Mouse (Mus musculus): ENCODE results near the gene F830045P16Rik. TPM values are rescaled to one million over a fixed set of nuclear protein-coding genes. Genes with fewer than 3 reads are reported as not detected.
A peak's percentile ranks its signal among the peaks of the same experiment; 100 is the strongest.

Gene F830045P16Rik
- polyA plus RNA-seq, 1 experiment from 2014 or later: not detected

- no peak overlapping the region for H3K4me3 ChIP-seq (ENCODE audit: low read depth, low read length)
- DNase-seq (ENCODE audit: low spot score): no peak
- 19% methylated on average over 14 of the region's 14 CpGs for WGBS
- H3K36me3 ChIP-seq (ENCODE audit: insufficient read depth, low read length): no peaks in the 10 kb centered on the region
- no peak for ATAC-seq
- H3K4me2 ChIP-seq (replicated peaks; ENCODE audit: low read depth, low read length): no peak overlapping the region
- no peak overlapping the region for H3K9ac ChIP-seq (replicated peaks; ENCODE audit: low read depth)
- no peaks in the 10 kb centered on the region for H3K9me3 ChIP-seq (ENCODE audit: low read length)
- TF ChIP-seq CTCF (IDR thresholded peaks at IDR 0.05): no peak
- TF ChIP-seq EP300 (IDR thresholded peaks at IDR 0.05): no peak
- H3K27me3 ChIP-seq (replicated peaks; ENCODE audit: insufficient read depth, low read length): no peaks in the 10 kb centered on the region
- no peak overlapping the region for H3K27ac ChIP-seq (ENCODE audit: low read length)
- H3K4me1 ChIP-seq (ENCODE audit: insufficient read depth, low read depth, low read length): no peaks in the 10 kb centered on the region
Measured at GRCm38 (mm10) chr2:129529297-129530209, 6.8 kb downstream of the F830045P16Rik start.

GRCm38 (mm10) chr2:129527916-129528315 lies 8.5 kb downstream of the F830045P16Rik start:
- no peak for ATAC-seq
- WGBS: 84% methylated on average over 4 of the region's 4 CpGs

GRCm38 (mm10) chr2:129526322-129526721 lies 10.1 kb downstream of the F830045P16Rik start:
- TF ChIP-seq CTCF (IDR thresholded peaks at IDR 0.05): no peak
- no peak for TF ChIP-seq EP300 (IDR thresholded peaks at IDR 0.05)
- Histone ChIP-seq H3K4me1 (ENCODE audit: insufficient read depth, low read depth, low read length) (no peaks in the 10 kb centered on the region), H3K36me3 (ENCODE audit: insufficient read depth, low read length) (no peaks in the 10 kb centered on the region), H3K9ac (replicated peaks; ENCODE audit: low read depth) (no peak overlapping the region), H3K27me3 (replicated peaks; ENCODE audit: insufficient read depth, low read length) (no peaks in the 10 kb centered on the region), H3K4me3 (ENCODE audit: low read depth, low read length) (no peak overlapping the region), H3K4me2 (replicated peaks; ENCODE audit: low read depth, low read length) (no peak overlapping the region), H3K9me3 (ENCODE audit: low read length) (no peaks in the 10 kb centered on the region), H3K27ac (ENCODE audit: low read length) (no peak overlapping the region)
- DNase-seq (ENCODE audit: low spot score) (no peak), ATAC-seq (no peak)
- 46% methylated on average over 4 of the region's 4 CpGs for WGBS

More at GRCm38 (mm10) chr2:129527916-129528315, 8.5 kb downstream of the F830045P16Rik start:
- H3K4me1 ChIP-seq (ENCODE audit: insufficient read depth, low read depth, low read length): no peaks in the 10 kb centered on the region
- no peak overlapping the region for H3K9ac ChIP-seq (replicated peaks; ENCODE audit: low read depth)
- TF ChIP-seq CTCF (IDR thresholded peaks at IDR 0.05) (no peak), EP300 (IDR thresholded peaks at IDR 0.05) (no peak)
- no peaks in the 10 kb centered on the region for H3K27me3 ChIP-seq (replicated peaks; ENCODE audit: insufficient read depth, low read length)
- no peaks in the 10 kb centered on the region for H3K36me3 ChIP-seq (ENCODE audit: insufficient read depth, low read length)
- no peak overlapping the region for H3K4me2 ChIP-seq (replicated peaks; ENCODE audit: low read depth, low read length)
- no peak overlapping the region for H3K4me3 ChIP-seq (ENCODE audit: low read depth, low read length)
- no peaks in the 10 kb centered on the region for H3K9me3 ChIP-seq (ENCODE audit: low read length)
- no peak overlapping the region for H3K27ac ChIP-seq (ENCODE audit: low read length)
- DNase-seq (ENCODE audit: low spot score): no peak

- no peak overlapping the region for H3K9ac ChIP-seq (replicated peaks; ENCODE audit: low read depth)
- no peaks in the 10 kb centered on the region for H3K4me1 ChIP-seq (ENCODE audit: insufficient read depth, low read depth, low read length)
- no peak for ATAC-seq
- no peaks in the 10 kb centered on the region for H3K36me3 ChIP-seq (ENCODE audit: insufficient read depth, low read length)
- H3K4me3 ChIP-seq (ENCODE audit: low read depth, low read length): no peak overlapping the region
- no peaks in the 10 kb centered on the region for H3K27me3 ChIP-seq (replicated peaks; ENCODE audit: insufficient read depth, low read length)
- DNase-seq (ENCODE audit: low spot score): no peak
- no peaks in the 10 kb centered on the region for H3K9me3 ChIP-seq (ENCODE audit: low read length)
- TF ChIP-seq CTCF (IDR thresholded peaks at IDR 0.05) (no peak), EP300 (IDR thresholded peaks at IDR 0.05) (no peak)
- H3K27ac ChIP-seq (ENCODE audit: low read length): no peak overlapping the region
- no peak overlapping the region for H3K4me2 ChIP-seq (replicated peaks; ENCODE audit: low read depth, low read length)
Measured at GRCm38 (mm10) chr2:129525644-129526043, 10.8 kb downstream of the F830045P16Rik start.

GRCm38 (mm10) chr2:129518526-129518925 lies 17.9 kb downstream of the F830045P16Rik start:
- TF ChIP-seq CTCF (IDR thresholded peaks at IDR 0.05): no peak
- no peak for TF ChIP-seq EP300 (IDR thresholded peaks at IDR 0.05)
- H3K4me3 ChIP-seq (ENCODE audit: low read depth, low read length): no peak overlapping the region
- no peaks in the 10 kb centered on the region for H3K27me3 ChIP-seq (replicated peaks; ENCODE audit: insufficient read depth, low read length)
- no peak for DNase-seq (ENCODE audit: low spot score)
- no peaks in the 10 kb centered on the region for H3K4me1 ChIP-seq (ENCODE audit: insufficient read depth, low read depth, low read length)
- no peak for ATAC-seq
- no peaks in the 10 kb centered on the region for H3K36me3 ChIP-seq (ENCODE audit: insufficient read depth, low read length)
- H3K9me3 ChIP-seq (ENCODE audit: low read length): no peaks in the 10 kb centered on the region
- no peak overlapping the region for H3K9ac ChIP-seq (replicated peaks; ENCODE audit: low read depth)
- WGBS: 79% methylated on average over 3 of the region's 3 CpGs
- no peak overlapping the region for H3K4me2 ChIP-seq (replicated peaks; ENCODE audit: low read depth, low read length)
- no peak overlapping the region for H3K27ac ChIP-seq (ENCODE audit: low read length)

- H3K4me3 ChIP-seq (ENCODE audit: low read depth, low read length): no peak overlapping the region
- TF ChIP-seq EP300 (IDR thresholded peaks at IDR 0.05) (no peak), CTCF (IDR thresholded peaks at IDR 0.05) (no peak)
- no peaks in the 10 kb centered on the region for H3K36me3 ChIP-seq (ENCODE audit: insufficient read depth, low read length)
- H3K27me3 ChIP-seq (replicated peaks; ENCODE audit: insufficient read depth, low read length): no peaks in the 10 kb centered on the region
- WGBS: 43% methylated on average over 16 of the region's 16 CpGs
- no peaks in the 10 kb centered on the region for H3K4me1 ChIP-seq (ENCODE audit: insufficient read depth, low read depth, low read length)
- ATAC-seq (peak; percentile 66), DNase-seq (ENCODE audit: low spot score) (peak; percentile 45)
- H3K9ac ChIP-seq (replicated peaks; ENCODE audit: low read depth): no peak overlapping the region
- H3K4me2 ChIP-seq (replicated peaks; ENCODE audit: low read depth, low read length): no peak overlapping the region
- no peak overlapping the region for H3K27ac ChIP-seq (ENCODE audit: low read length)
- H3K9me3 ChIP-seq (ENCODE audit: low read length): no peaks in the 10 kb centered on the region
Measured at GRCm38 (mm10) chr2:129514923-129515920, 21.2 kb downstream of the F830045P16Rik start.

All from lung, postnatal 0 days (tissue).